Mouse (Mus musculus): Measurements from ENCODE around the gene Acsl1.

DNA sequence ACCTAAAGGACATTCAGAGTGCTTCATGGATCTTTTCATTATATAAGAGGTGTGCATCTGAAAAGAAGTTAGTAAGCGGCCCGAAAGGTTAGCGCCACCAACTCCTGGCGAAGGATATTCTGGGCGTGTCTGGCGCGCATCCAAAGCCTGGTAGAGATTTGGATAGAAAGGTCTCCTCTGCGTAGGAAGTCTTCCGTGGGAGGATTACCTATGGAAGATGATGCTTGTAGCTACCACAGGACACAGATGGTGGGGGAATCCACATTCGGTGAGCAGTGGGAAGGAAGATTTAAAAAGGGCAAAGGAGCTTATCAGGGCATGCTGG, 81.6 kb downstream of the Acsl1 start:
- no peak for TF ChIP-seq POLR2A (IDR thresholded peaks at IDR 0.05; ENCODE audit: control insufficient read depth, extremely low read depth, insufficient read depth, low read length, poor library complexity)
- TF ChIP-seq CTCF (IDR thresholded peaks at IDR 0.05; ENCODE audit: borderline replicate concordance, control insufficient read depth, extremely low read depth, insufficient read depth, low read length, poor library complexity) = no peak
